Mouse (Mus musculus) testis, adult 2 months (tissue): ENCODE data around the gene Hus1. TPM values are rescaled to one million over a fixed set of nuclear protein-coding genes. Genes with fewer than 3 reads are reported as not detected.

Experiments used
- H3K27ac ChIP-seq: fragments of 200-500 bp; 2 replicates; pipeline ENCODE4 v1.5.1; 2012; ENCODE audit warnings: low read depth, low read length; ENCODE audit not compliant: control insufficient read depth, insufficient read depth
- H3K27me3 ChIP-seq: fragments of 200-500 bp; 2 replicates; pipeline ENCODE4 v1.6.1; 2012; ENCODE audit warnings: mild to moderate bottlenecking, low read length, moderate library complexity; ENCODE audit not compliant: control insufficient read depth, insufficient read depth
- H3K36me3 ChIP-seq: fragments of 200-500 bp; 2 replicates; pipeline ENCODE4 v1.6.1; 2012; ENCODE audit warnings: mild to moderate bottlenecking, low read length; ENCODE audit not compliant: control insufficient read depth, insufficient read depth
- H3K4me1 ChIP-seq: fragments of 200-500 bp; 2 replicates; pipeline ENCODE4 v1.6.1; 2012; ENCODE audit warnings: low read length; ENCODE audit not compliant: control insufficient read depth, insufficient read depth
- H3K4me3 ChIP-seq: fragments of 200-500 bp; 2 replicates; pipeline ENCODE4 v1.5.1; 2012; ENCODE audit warnings: low read depth, mild to moderate bottlenecking, low read length, moderate library complexity, mixed read lengths; ENCODE audit not compliant: control insufficient read depth
- CTCF ChIP-seq: fragments of 200-500 bp; IDR thresholded peaks from 2 replicates; pipeline ENCODE4 v1.5.1; 2012; ENCODE audit warnings: low read depth, mild to moderate bottlenecking, inconsistent platforms, low read length, moderate library complexity; ENCODE audit not compliant: control insufficient read depth, insufficient read depth, insufficient replicate concordance
- POLR2A ChIP-seq: fragments of 200-500 bp; IDR thresholded peaks from 2 replicates; pipeline ENCODE4 v1.6.1; 2012; ENCODE audit warnings: low read depth, mild to moderate bottlenecking, inconsistent platforms, low read length, moderate library complexity; ENCODE audit not compliant: control insufficient read depth
- polyA plus RNA-seq: library from polyadenylated mRNA; depleted of rRNA; stranded (reverse); fragments of >200 nt; gene quantifications from 2 replicates; pipeline ENCODE4 v1.2.3, GENCODE M21; 2012; rRNA removed

Gene Hus1
- 3.7 TPM in 2 replicates for polyA plus RNA-seq

DNA sequence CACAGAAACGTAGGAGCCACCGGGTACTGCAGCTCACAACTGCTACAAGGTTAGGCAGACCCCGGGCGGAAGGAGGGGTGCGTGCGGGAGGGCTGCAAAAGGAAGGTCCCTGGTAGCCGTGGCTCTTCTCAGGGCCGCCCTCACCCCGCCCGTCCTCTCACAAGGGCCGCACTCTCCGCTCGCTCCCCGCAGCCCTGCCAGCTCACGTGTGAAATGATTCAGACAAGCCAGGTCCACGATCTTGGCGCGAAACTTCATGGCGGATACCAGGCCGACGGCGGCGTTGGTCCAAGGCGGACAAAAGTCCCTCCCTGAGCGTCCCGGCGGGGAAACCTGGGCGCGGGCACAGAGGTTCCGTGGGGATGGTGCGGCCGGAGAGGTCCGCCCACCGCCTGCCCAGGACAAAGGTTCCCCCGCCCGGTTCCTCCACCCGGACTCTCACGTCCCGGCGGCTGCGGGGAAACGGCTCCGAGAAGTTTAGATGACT, at the start of gene Hus1:
Gene Hus1 (minus strand): TSS at position 339 of the 487 bp plus-strand sequence.
- peak within 1 kb of the TSS; percentile 97 for H3K4me3 ChIP-seq
- TF ChIP-seq POLR2A = peak; percentile 83
- no peak for TF ChIP-seq CTCF
- H3K4me1 ChIP-seq = no peaks in the 10 kb centered on the region
- H3K27me3 ChIP-seq = no peaks in the 10 kb centered on the region
- H3K36me3 ChIP-seq = no peaks in the 10 kb centered on the region; the same call in 1 of the 2 replicates
- peak within 1 kb of the TSS; percentile 84 for H3K27ac ChIP-seq

DNA sequence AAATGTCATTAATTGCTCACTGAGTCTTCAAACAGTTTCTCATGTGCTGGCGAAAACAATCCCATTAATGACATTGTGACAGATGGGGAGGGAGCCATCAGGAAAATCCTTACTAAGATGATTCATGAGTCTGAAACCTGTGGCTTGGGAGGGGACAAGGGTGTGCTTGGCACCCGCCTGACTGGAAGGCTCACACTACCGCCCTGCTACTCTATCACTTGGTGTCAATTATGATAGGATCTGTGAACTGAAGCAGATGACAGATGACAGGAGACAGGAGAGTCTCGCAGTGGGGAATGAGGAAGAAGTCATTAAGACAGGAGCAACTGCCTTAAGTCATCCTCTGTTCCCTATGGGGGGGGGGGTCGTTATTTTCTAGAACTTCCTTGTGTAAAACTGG, 49.5 kb upstream of the Hus1 start:
- peaks cover 3% of the 10 kb centered on the region for H3K36me3 ChIP-seq
- H3K4me3 ChIP-seq = no peak overlapping the region
- no peak overlapping the region for H3K27ac ChIP-seq
- H3K27me3 ChIP-seq = no peaks in the 10 kb centered on the region
- TF ChIP-seq POLR2A (no peak), CTCF (no peak)
- H3K4me1 ChIP-seq = no peaks in the 10 kb centered on the region

DNA sequence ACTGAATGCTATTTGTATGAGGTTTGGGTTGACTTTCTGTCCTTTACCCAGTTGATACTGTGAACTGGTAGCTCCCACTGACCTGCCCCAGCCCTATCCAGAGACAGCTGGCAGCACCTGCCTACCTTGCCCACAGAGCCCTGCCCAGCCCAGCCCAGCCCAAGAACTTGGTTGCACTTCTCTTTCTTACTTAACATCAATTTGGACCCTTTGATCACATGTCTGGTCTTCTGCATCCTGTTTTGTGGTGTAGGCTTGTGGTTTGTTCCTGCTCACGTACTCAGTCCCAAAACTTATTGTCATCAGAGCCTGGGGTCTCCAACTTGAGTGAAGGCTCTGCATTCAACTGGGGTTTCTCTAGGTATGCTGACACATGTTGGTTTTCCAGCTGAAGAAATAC, 49.0 kb upstream of the Hus1 start:
- Histone ChIP-seq H3K4me3 (no peak overlapping the region), H3K27ac (no peak overlapping the region), H3K27me3 (no peaks in the 10 kb centered on the region), H3K36me3 (peaks cover 3% of the 10 kb centered on the region), H3K4me1 (no peaks in the 10 kb centered on the region)
- TF ChIP-seq CTCF (no peak), POLR2A (no peak)

GRCm38 (mm10) chr11:9057711-9058110, 46.7 kb upstream of the Hus1 start:
- Histone ChIP-seq H3K27ac (no peak overlapping the region), H3K36me3 (peaks cover 2% of the 10 kb centered on the region), H3K4me1 (no peaks in the 10 kb centered on the region), H3K4me3 (no peak overlapping the region), H3K27me3 (no peaks in the 10 kb centered on the region)
- TF ChIP-seq CTCF (no peak), POLR2A (no peak)

GRCm38 (mm10) chr11:9056937-9057336, 45.9 kb upstream of the Hus1 start:
- Histone ChIP-seq H3K27ac (no peak overlapping the region), H3K4me1 (no peaks in the 10 kb centered on the region), H3K36me3 (peaks cover 2% of the 10 kb centered on the region), H3K4me3 (no peak overlapping the region), H3K27me3 (no peaks in the 10 kb centered on the region)
- TF ChIP-seq CTCF = no peak
- TF ChIP-seq POLR2A = no peak

GRCm38 (mm10) chr11:9051895-9052294, 40.9 kb upstream of the Hus1 start:
- H3K36me3 ChIP-seq = no peaks in the 10 kb centered on the region; the same call in 1 of the 2 replicates
- no peak overlapping the region for H3K27ac ChIP-seq
- peaks cover 3% of the 10 kb centered on the region; the same call in 1 of the 2 replicates for H3K4me1 ChIP-seq
- TF ChIP-seq POLR2A (no peak), CTCF (no peak)
- H3K4me3 ChIP-seq = peak overlapping the region; percentile 56
- H3K27me3 ChIP-seq = no peaks in the 10 kb centered on the region

- peaks cover 3% of the 10 kb centered on the region; the same call in 1 of the 2 replicates for H3K4me1 ChIP-seq
- peak overlapping the region; percentile 92 for H3K4me3 ChIP-seq
- H3K36me3 ChIP-seq = no peaks in the 10 kb centered on the region
- H3K27me3 ChIP-seq = no peaks in the 10 kb centered on the region
- no peak overlapping the region for H3K27ac ChIP-seq
- TF ChIP-seq CTCF (no peak), POLR2A (no peak)
Measured at GRCm38 (mm10) chr11:9050241-9050640, 39.2 kb upstream of the Hus1 start.

DNA sequence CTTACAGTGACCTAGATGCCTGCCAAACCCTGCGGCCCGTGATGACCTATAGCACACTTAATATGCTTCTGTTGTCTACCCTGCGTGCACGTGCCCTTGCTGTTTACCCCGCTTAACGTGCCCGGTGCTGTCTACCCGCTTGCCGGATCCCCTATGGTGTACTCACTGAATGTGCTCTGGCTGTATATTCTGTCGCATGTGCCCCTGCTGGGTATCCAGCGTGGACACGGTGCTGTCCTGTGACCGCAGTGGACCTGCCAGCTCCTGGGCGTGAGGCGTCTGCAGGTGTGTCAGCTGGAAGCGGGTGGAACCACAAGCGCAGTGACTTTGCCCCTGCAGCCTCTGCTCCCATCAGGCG, 37.7 kb upstream of the Hus1 start, which contains the start of gene Sun3:
Gene Sun3 (minus strand): TSS at position 289 of the 358 bp plus-strand sequence.
- Histone ChIP-seq H3K4me3 (peak within 1 kb of the TSS; percentile 92), H3K36me3 (no peaks in the 10 kb centered on the region), H3K4me1 (peaks cover 3% of the 10 kb centered on the region; the same call in 1 of the 2 replicates), H3K27ac (peak within 1 kb of the TSS; percentile 83), H3K27me3 (no peaks in the 10 kb centered on the region)
- TF ChIP-seq POLR2A (no peak), CTCF (no peak)
